Mouse (Mus musculus): ENCODE data around the gene Zfp488.

The Zfp488 gene

GRCm38 (mm10) chr14:33978604-33979059, at the start of gene Zfp488:
Zfp488 (minus strand) TSS chr14:33978764.
- in situ Hi-C loops (cut with MboI) = no loop called here

GRCm38 (mm10) chr14:34026710-34027109, 48.1 kb upstream of the Zfp488 start:
- in situ Hi-C loops (cut with MboI) = no loop called here

GRCm38 (mm10) chr14:34016938-34017337, 38.4 kb upstream of the Zfp488 start:
- in situ Hi-C loops (cut with MboI) = no loop called here

- in situ Hi-C loops (cut with MboI) = no loop called here
Measured at GRCm38 (mm10) chr14:34016381-34016780, 37.8 kb upstream of the Zfp488 start, which contains the start of gene Gm5460. Gm5460 (plus strand) TSS chr14:34016758.

GRCm38 (mm10) chr14:34015063-34015462, 36.5 kb upstream of the Zfp488 start, which contains the start of gene Gm30083:
Gm30083 (minus strand) TSS chr14:34015182.
- in situ Hi-C loops (cut with MboI) = no loop called here

- in situ Hi-C loops (cut with MboI) = no loop called here
Measured at GRCm38 (mm10) chr14:34002358-34002757, 23.8 kb upstream of the Zfp488 start.

- in situ Hi-C loops (cut with MboI) = no loop called here
Measured at GRCm38 (mm10) chr14:34001445-34001844, 22.9 kb upstream of the Zfp488 start.

GRCm38 (mm10) chr14:34000076-34000475, 21.5 kb upstream of the Zfp488 start:
- in situ Hi-C loops (cut with MboI) = no loop called here

GRCm38 (mm10) chr14:33997427-33997826, 18.9 kb upstream of the Zfp488 start:
- in situ Hi-C loops (cut with MboI) = no loop called here

GRCm38 (mm10) chr14:33993521-33994289, 15.1 kb upstream of the Zfp488 start:
- in situ Hi-C loops (cut with MboI) = no loop called here

- in situ Hi-C loops (cut with MboI) = no loop called here
Measured at GRCm38 (mm10) chr14:33993051-33993450, 14.5 kb upstream of the Zfp488 start.

GRCm38 (mm10) chr14:33991971-33992370, 13.4 kb upstream of the Zfp488 start:
- in situ Hi-C loops (cut with MboI) = no loop called here

GRCm38 (mm10) chr14:33989201-33989600, 10.6 kb upstream of the Zfp488 start:
- in situ Hi-C loops (cut with MboI) = no loop called here

- in situ Hi-C loops (cut with MboI) = no loop called here
Measured at GRCm38 (mm10) chr14:33977748-33978147, 816 bp downstream of the Zfp488 start.

- in situ Hi-C loops (cut with MboI) = no loop called here
Measured at GRCm38 (mm10) chr14:33974752-33975151, 3.8 kb downstream of the Zfp488 start.

- in situ Hi-C loops (cut with MboI) = no loop called here
Measured at GRCm38 (mm10) chr14:33972679-33973078, 5.9 kb downstream of the Zfp488 start.

- in situ Hi-C loops (cut with MboI) = no loop called here
Measured at GRCm38 (mm10) chr14:33965675-33966074, 12.9 kb downstream of the Zfp488 start.

- in situ Hi-C loops (cut with MboI) = no loop called here
Measured at GRCm38 (mm10) chr14:33959341-33959740, 19.2 kb downstream of the Zfp488 start.

GRCm38 (mm10) chr14:33958841-33959240, 19.7 kb downstream of the Zfp488 start:
- in situ Hi-C loops (cut with MboI) = no loop called here

- in situ Hi-C loops (cut with MboI) = no loop called here
Measured at GRCm38 (mm10) chr14:33958186-33958585, 20.4 kb downstream of the Zfp488 start.

GRCm38 (mm10) chr14:33956055-33956454, 22.5 kb downstream of the Zfp488 start:
- in situ Hi-C loops (cut with MboI) = no loop called here

GRCm38 (mm10) chr14:33953761-33954160, 24.8 kb downstream of the Zfp488 start, which contains the start of gene Rbp3:
Rbp3 (plus strand) TSS chr14:33954003.
- in situ Hi-C loops (cut with MboI) = no loop called here

GRCm38 (mm10) chr14:33952233-33952981, 26.2 kb downstream of the Zfp488 start:
- in situ Hi-C loops (cut with MboI) = no loop called here
